Mouse (Mus musculus) heart, adult 2 months (tissue): Measurements from ENCODE around the gene Actl7a. TPM values are rescaled to one million over a fixed set of nuclear protein-coding genes. Genes with fewer than 3 reads are reported as not detected.

Experiments used
- DNase-seq, 2 experiments: peaks; one replicate each; pipeline ENCODE4 v3.0.0; 2021
- H3K27ac ChIP-seq: fragments of 200-600 bp; 2 replicates; pipeline ENCODE4 v1.8.1; 2022
- H3K27me3 ChIP-seq: fragments of 200-500 bp; 2 replicates; pipeline ENCODE4 v1.6.1; 2012; ENCODE audit warnings: mild to moderate bottlenecking, low read length, inconsistent platforms, mixed read lengths; ENCODE audit not compliant: control insufficient read depth, insufficient read depth
- H3K36me3 ChIP-seq: fragments of 200-500 bp; 2 replicates; pipeline ENCODE4 v1.6.1; 2012; ENCODE audit warnings: low read length, inconsistent platforms; ENCODE audit not compliant: control insufficient read depth, insufficient read depth
- H3K4me1 ChIP-seq: fragments of 200-500 bp; 2 replicates; pipeline ENCODE4 v1.6.1; 2011; ENCODE audit warnings: low read length; ENCODE audit not compliant: control insufficient read depth, insufficient read depth
- H3K4me3 ChIP-seq: fragments of 200-600 bp; 2 replicates; pipeline ENCODE4 v1.8.1; 2022
- H3K79me2 ChIP-seq: fragments of 200-500 bp; replicated peaks from 2 replicates; pipeline ENCODE4 v1.6.1; 2012; ENCODE audit warnings: mild to moderate bottlenecking, inconsistent platforms, low read length, moderate library complexity, mixed read lengths; ENCODE audit not compliant: control insufficient read depth, insufficient read depth
- H3K9ac ChIP-seq: fragments of 200-500 bp; 2 replicates; pipeline ENCODE4 v1.6.1; 2012; ENCODE audit warnings: low read depth, mild to moderate bottlenecking, control low read depth, inconsistent platforms, low read length, mixed read lengths
- CTCF ChIP-seq: fragments of 200-600 bp; IDR thresholded peaks from 2 replicates; pipeline ENCODE4 v1.8.1; 2022; ENCODE audit warnings: antibody characterized with exemption, mild to moderate bottlenecking, moderate library complexity
- EP300 ChIP-seq: fragments of 200-500 bp; IDR thresholded peaks from 2 replicates; pipeline ENCODE4 v1.6.1; 2011; ENCODE audit warnings: low read depth, low read length, control low read depth; ENCODE audit not compliant: insufficient read depth
- POLR2A ChIP-seq: fragments of 200-500 bp; IDR thresholded peaks from 2 replicates; pipeline ENCODE4 v1.6.1; 2011; ENCODE audit warnings: mild to moderate bottlenecking, low read depth, low read length, control low read depth; ENCODE audit not compliant: insufficient read depth
- WGBS: fragments of 180-500 bp; shearing (Covaris S2); methylation state at CpG from one replicate; pipeline ENCODE4 v1.1.7; 2018; 5-methylcytosine and 5-hydroxymethylcytosine counted together
- intact Hi-C: fragments of 180-260 bp; cut with DNase I; formaldehyde crosslinking; loops from one replicate; pipeline ENCODE4 v1.15.1; 2025
- long read RNA-seq: library from polyadenylated mRNA; stranded (forward); transcript quantifications from one replicate; pipeline ENCODE4 v2.0.0, GENCODE M21; 2021
- polyA plus RNA-seq: library from polyadenylated mRNA; depleted of rRNA; stranded (reverse); fragments of >200 nt; gene quantifications from 2 replicates; pipeline ENCODE4 v1.2.3, GENCODE M21; 2012; rRNA removed
- total RNA-seq, 2 experiments: library from RNA; stranded (reverse); gene quantifications; 2 replicates each; pipeline ENCODE4 v1.2.3; 2021

Gene Actl7a
- total RNA-seq = not detected
- polyA plus RNA-seq = 0.23 and 0.37 TPM in 2 replicates
- long read RNA-seq = 0 reads

GRCm38 (mm10) chr4:56743363-56744195 is at the start of gene Actl7a:
Actl7a (plus strand) TSS chr4:56743413.
- Histone ChIP-seq H3K27me3 (no peaks in the 10 kb centered on the region), H3K36me3 (no peaks in the 10 kb centered on the region), H3K27ac (no peak within 1 kb of the TSS), H3K79me2 (no peaks in the 10 kb centered on the region), H3K4me1 (no peaks in the 10 kb centered on the region), H3K9ac (no peak within 1 kb of the TSS), H3K4me3 (no peak within 1 kb of the TSS)
- intact Hi-C loops = no loop called here
- WGBS = 94% methylated on average over 21 of the region's 21 CpGs
- DNase-seq = no peak
- TF ChIP-seq POLR2A = no peak
- no peak for TF ChIP-seq CTCF
- TF ChIP-seq EP300 = no peak

GRCm38 (mm10) chr4:56696401-56696800 is 46.8 kb upstream of the Actl7a start:
- Histone ChIP-seq H3K27ac (no peak overlapping the region), H3K27me3 (no peaks in the 10 kb centered on the region), H3K4me1 (no peaks in the 10 kb centered on the region), H3K36me3 (no peaks in the 10 kb centered on the region), H3K79me2 (no peaks in the 10 kb centered on the region), H3K4me3 (no peak overlapping the region), H3K9ac (no peak overlapping the region)
- intact Hi-C loops = no loop called here
- DNase-seq = no peak
- TF ChIP-seq EP300 = no peak
- no peak for TF ChIP-seq POLR2A
- TF ChIP-seq CTCF = no peak
- WGBS = 86% methylated on average over 7 of the region's 7 CpGs

- no peak overlapping the region for H3K27ac ChIP-seq
- TF ChIP-seq EP300 (no peak), POLR2A (no peak), CTCF (no peak)
- H3K79me2 ChIP-seq = no peaks in the 10 kb centered on the region
These were observed 44.5 kb upstream of the Actl7a start for GRCm38 (mm10) chr4:56698671-56699070.

GRCm38 (mm10) chr4:56702234-56702633 is 41.0 kb upstream of the Actl7a start:
- Histone ChIP-seq H3K9ac (no peak overlapping the region), H3K4me1 (no peaks in the 10 kb centered on the region; the same call in 1 of the 2 replicates), H3K79me2 (no peaks in the 10 kb centered on the region), H3K4me3 (no peak overlapping the region), H3K36me3 (no peaks in the 10 kb centered on the region), H3K27me3 (no peaks in the 10 kb centered on the region), H3K27ac (no peak overlapping the region)
- whole genome bisulfite sequencing = 19% methylated on average over 10 of the region's 10 CpGs
- DNase-seq = no peak
- intact Hi-C loops = no loop called here
- TF ChIP-seq EP300 (no peak), POLR2A (no peak), CTCF (no peak)

More at GRCm38 (mm10) chr4:56698671-56699070, 44.5 kb upstream of the Actl7a start:
- intact Hi-C loops = no loop called here
- Histone ChIP-seq H3K36me3 (no peaks in the 10 kb centered on the region), H3K9ac (no peak overlapping the region), H3K4me1 (no peaks in the 10 kb centered on the region; the same call in 1 of the 2 replicates), H3K27me3 (no peaks in the 10 kb centered on the region), H3K4me3 (no peak overlapping the region)
- 25% methylated on average over 5 of the region's 5 CpGs for WGBS
- no peak for DNase-seq

GRCm38 (mm10) chr4:56713155-56713554 is 30.1 kb upstream of the Actl7a start:
- intact Hi-C loops = no loop called here
- no peak overlapping the region for H3K4me3 ChIP-seq
- TF ChIP-seq CTCF = no peak
- TF ChIP-seq POLR2A = no peak
- no peak for TF ChIP-seq EP300
- H3K27ac ChIP-seq = no peak overlapping the region
- H3K4me1 ChIP-seq = peaks cover 1% of the 10 kb centered on the region; the same call in 1 of the 2 replicates
- WGBS = 85% methylated on average over 3 of the region's 3 CpGs
- H3K9ac ChIP-seq = no peak overlapping the region
- H3K27me3 ChIP-seq = no peaks in the 10 kb centered on the region
- H3K79me2 ChIP-seq = no peaks in the 10 kb centered on the region
- DNase-seq = no peak
- no peaks in the 10 kb centered on the region for H3K36me3 ChIP-seq

GRCm38 (mm10) chr4:56716801-56717200 is 26.4 kb upstream of the Actl7a start:
- 41% methylated on average over 5 of the region's 5 CpGs for WGBS
- intact Hi-C loops = no loop called here
- Histone ChIP-seq H3K4me3 (no peak overlapping the region), H3K4me1 (peaks cover 1% of the 10 kb centered on the region; the same call in 1 of the 2 replicates), H3K9ac (no peak overlapping the region), H3K27ac (no peak overlapping the region), H3K36me3 (no peaks in the 10 kb centered on the region), H3K79me2 (no peaks in the 10 kb centered on the region), H3K27me3 (no peaks in the 10 kb centered on the region)
- DNase-seq = no peak
- TF ChIP-seq EP300 = no peak
- TF ChIP-seq POLR2A = no peak
